Mouse (Mus musculus) splenic B cell, adult 2 months (primary cell): ENCODE results near the gene Pde4d.
A peak's percentile ranks its signal among the peaks of the same experiment; 100 is the strongest.
"Not testable (repeated sequence)": the region's sequence is repeated elsewhere in the genome, so short reads cannot be mapped to it uniquely, and the experiment has no call there.

Source experiments
- DNase-seq: peaks from one replicate; pipeline ENCODE4 v3.0.0-alpha.2; 2011; ENCODE audit warnings: low read depth, low spot score
- H3K27me3 ChIP-seq: 2 replicates; pipeline ENCODE4 v1.6.1; 2012; ENCODE audit warnings: mild to moderate bottlenecking, low read length, moderate library complexity, mixed read lengths; ENCODE audit not compliant: control insufficient read depth, poor library complexity, insufficient read depth, severe bottlenecking
- H3K36me3 ChIP-seq: 2 replicates; pipeline ENCODE4 v1.6.1; 2012; ENCODE audit warnings: mild to moderate bottlenecking, low read length, moderate library complexity, mixed read lengths; ENCODE audit not compliant: control insufficient read depth, poor library complexity, insufficient read depth, severe bottlenecking

Gene Pde4d

DNA sequence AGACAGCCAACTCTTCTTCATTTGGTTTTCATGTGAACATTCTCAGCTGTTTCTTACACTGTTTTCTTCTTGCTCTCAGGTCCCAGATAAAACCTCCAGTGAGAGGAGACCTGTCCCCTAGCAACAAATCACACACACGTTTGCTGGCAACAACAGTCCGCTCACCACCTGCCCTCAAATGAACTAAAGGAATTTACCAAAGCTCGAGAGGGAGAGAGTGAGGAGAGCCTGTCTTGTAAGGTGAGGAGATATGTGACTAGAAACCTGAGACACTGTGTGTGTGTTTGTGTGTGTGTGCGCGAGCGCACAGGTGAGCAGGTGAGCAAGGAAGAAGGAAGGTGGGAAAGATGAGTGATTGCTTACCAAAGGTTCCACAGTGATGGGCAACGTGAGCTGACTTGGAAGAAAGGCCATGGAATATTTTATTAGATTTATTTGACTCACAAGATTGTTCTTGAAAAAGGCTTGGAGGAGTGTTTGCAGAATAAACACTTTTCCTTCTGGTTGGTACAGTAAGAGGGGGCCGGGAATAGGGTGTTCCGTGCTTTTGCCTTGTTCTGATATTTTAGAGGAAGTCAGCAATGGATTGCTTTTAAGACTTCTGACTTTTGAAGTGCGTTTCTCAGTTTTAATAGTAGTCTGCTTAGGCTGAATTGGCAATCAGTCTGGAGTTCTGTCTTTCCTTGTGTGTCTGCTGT, 204.4 kb downstream of the Pde4d start:
- Histone ChIP-seq H3K36me3 (no peaks in the 10 kb centered on the region), H3K27me3 (no peaks in the 10 kb centered on the region)
- no peak for DNase-seq

DNA sequence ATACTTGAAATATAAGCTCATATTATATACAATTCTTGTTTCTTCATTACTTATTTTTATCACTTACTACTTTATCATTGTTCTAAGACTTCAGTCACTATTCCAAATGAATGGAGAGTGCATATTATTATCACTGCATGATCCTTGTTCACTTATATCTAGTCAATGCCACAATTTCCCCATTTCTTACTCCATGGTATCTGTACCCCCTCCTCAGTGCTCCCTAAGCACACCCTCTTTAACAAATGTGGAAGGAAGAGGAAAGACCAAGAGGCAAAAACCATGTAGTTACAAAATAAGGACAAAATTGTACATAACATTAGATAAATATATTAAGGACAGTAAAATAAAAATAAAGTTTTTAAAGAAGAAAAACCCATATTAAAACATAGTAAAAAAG, 216.8 kb downstream of the Pde4d start:
- no peaks in the 10 kb centered on the region; the same call in 1 of the 2 replicates for H3K27me3 ChIP-seq
- no peaks in the 10 kb centered on the region for H3K36me3 ChIP-seq

GRCm38 (mm10) chr13:108667077-108667476, 217.3 kb downstream of the Pde4d start:
- peak; percentile 50 for DNase-seq
- H3K27me3 ChIP-seq, result no peaks in the 10 kb centered on the region; the same call in 1 of the 2 replicates
- no peaks in the 10 kb centered on the region for H3K36me3 ChIP-seq

More for the DNA sequence above, 216.8 kb downstream of the Pde4d start:
- DNase-seq, result no peak

DNA sequence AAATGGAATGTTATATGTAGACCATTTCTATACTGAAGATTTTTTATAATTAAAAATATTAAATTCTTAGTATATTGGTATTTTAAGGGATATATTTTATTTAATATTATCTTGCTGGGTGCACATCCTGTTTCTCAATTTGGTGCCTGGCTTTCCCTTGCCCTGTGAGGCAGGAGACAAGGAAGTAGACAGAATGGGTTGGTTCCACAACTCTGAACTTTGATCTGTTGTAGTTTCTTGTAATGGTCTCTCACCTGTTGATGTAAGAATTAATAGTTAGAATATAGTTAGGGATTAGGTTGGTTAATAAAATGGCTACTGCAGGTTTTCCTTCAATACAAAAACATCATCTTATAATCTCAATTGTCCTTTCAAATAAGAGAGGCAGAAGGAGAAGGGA, 227.3 kb downstream of the Pde4d start:
- Histone ChIP-seq H3K36me3 (no peaks in the 10 kb centered on the region), H3K27me3 (no peaks in the 10 kb centered on the region)
- no peak for DNase-seq

- DNase-seq, result no peak
- H3K27me3 ChIP-seq, result no peaks in the 10 kb centered on the region; the same call in 1 of the 2 replicates
- H3K36me3 ChIP-seq, result no peaks in the 10 kb centered on the region
These were observed 233.3 kb downstream of the Pde4d start for GRCm38 (mm10) chr13:108683018-108683417.

DNA sequence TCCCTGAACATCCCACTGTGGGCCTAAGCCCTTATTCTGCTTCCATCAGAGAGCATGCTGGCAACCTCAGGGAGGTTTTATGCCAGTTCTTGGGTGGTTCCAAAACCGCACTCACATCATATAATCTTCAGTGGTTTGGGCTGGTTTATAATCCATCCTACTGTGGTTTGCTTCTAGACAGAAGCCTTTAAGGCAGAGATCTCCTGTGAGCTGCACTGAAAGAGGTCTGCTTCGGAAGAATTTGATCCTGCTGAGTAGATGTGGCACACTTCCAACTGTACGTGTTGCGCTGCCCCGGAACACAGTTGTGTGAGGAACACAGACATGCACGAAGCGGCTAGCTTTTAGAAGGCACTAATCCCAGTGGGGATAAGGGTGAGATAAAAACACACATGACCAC, 236.1 kb downstream of the Pde4d start:
- no peaks in the 10 kb centered on the region for H3K36me3 ChIP-seq
- no peak for DNase-seq
- no peaks in the 10 kb centered on the region; the same call in 1 of the 2 replicates for H3K27me3 ChIP-seq

DNA sequence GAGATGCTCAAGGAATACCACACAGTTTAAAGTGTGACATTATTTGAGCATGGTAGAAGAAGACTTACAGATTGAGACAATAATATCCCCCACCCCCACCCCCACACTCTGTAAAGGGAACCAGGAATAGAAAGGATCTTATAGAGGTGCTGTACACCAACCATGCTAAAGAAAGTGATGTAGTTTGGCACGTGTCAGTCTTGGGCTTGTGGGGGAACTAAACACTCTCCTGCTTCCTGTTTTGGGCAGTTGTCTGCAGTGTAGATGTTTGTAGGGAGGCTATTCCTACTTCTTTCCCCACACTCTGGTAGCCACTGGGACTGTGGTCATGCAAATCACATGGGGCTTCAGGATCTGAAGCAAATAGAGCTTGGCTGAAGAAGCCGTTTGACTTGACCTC, 236.5 kb downstream of the Pde4d start:
- Histone ChIP-seq H3K36me3 (no peaks in the 10 kb centered on the region), H3K27me3 (no peaks in the 10 kb centered on the region; the same call in 1 of the 2 replicates)
- peak; percentile 69 for DNase-seq

DNA sequence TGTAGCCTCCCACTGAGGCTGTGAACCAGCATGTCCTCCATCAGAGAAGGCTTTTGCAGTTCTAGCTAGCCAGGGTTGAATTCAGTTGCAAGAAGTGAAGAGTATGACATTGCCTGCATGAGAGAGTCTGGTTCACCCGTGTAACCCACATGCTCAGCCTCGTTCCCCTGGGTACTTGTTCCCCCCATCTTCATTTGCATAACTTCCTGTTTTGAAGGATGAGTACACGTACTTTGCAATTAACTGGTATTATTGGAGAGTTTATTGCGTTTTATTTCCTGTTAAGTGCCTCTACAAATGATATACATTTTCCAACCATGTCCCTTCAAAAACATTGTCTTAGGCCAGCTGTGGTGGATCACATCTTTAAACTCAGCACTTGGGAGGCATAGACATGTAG, 237.1 kb downstream of the Pde4d start:
- Histone ChIP-seq H3K27me3 (no peaks in the 10 kb centered on the region; the same call in 1 of the 2 replicates), H3K36me3 (no peaks in the 10 kb centered on the region)
- peak; percentile 87 for DNase-seq

- no peaks in the 10 kb centered on the region for H3K36me3 ChIP-seq
- DNase-seq, result no peak
These were observed 243.3 kb downstream of the Pde4d start for GRCm38 (mm10) chr13:108692883-108693550.

DNA sequence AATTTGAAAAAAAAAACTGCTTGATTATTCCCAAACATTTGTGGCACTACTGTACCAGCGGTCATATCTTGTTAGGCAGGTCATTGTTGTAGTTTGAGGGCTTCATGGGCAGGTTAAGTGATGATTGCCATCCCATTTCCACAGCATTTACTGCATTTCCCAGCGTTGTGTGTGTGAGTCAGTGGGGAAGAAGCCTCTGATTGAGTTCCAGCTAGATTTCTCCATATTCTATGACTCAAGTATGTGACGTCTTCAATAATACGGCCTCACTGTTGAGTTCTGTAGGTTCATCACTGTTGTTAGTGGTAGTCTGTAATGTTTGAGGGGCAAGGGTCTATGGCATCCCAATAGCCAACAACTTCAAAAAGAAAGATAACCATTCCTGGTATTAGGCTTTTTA, 255.7 kb downstream of the Pde4d start:
- H3K36me3 ChIP-seq, result no peaks in the 10 kb centered on the region
- no peaks in the 10 kb centered on the region for H3K27me3 ChIP-seq
- DNase-seq, result no peak

More at GRCm38 (mm10) chr13:108692883-108693550, 243.3 kb downstream of the Pde4d start:
- H3K27me3 ChIP-seq, result no peaks in the 10 kb centered on the region

GRCm38 (mm10) chr13:108714032-108714431, 264.3 kb downstream of the Pde4d start:
- Histone ChIP-seq H3K36me3 (no peaks in the 10 kb centered on the region), H3K27me3 (no peaks in the 10 kb centered on the region)
- no peak for DNase-seq

DNA sequence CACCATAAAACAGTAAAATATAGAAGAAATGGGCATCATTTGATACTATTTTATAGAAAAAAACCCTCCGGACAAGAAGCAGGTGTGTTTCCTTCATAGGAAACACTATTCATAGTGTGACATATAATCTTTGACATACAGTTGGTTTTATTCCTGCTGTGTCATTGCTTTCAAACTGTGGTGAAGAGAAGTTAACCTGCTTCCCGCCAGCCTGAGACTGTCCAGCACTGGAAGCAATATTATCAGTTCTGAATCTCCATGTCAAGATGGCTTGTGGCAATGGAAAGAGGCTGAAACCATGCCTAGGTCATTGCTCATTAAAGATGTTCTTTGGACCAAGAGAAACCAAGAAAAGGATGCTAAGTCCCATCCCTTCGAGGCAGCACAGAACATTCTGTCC, 265.3 kb downstream of the Pde4d start:
- DNase-seq, result no peak
- Histone ChIP-seq H3K27me3 (no peaks in the 10 kb centered on the region), H3K36me3 (no peaks in the 10 kb centered on the region)

DNA sequence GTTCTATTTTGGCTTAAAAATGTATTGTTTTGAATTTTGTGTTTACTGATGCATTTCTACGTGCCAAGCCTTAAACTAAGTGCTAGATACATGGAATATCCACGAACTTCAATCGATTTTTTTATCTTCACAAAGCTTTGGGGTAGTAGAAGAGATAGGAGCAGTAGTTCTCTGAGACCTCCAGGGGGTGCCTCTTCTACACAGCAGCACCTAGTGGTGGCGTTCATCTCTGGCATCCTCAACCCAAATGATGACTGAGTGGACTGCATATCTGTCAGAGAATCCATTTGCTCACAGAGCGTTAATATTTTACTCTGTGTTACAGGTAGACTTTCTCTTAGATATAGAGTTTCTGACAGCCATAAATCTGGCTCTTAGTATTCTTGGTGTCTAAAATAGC, 272.5 kb downstream of the Pde4d start:
- H3K36me3 ChIP-seq, result no peaks in the 10 kb centered on the region
- DNase-seq, result peak; percentile 5
- H3K27me3 ChIP-seq, result no peaks in the 10 kb centered on the region

DNA sequence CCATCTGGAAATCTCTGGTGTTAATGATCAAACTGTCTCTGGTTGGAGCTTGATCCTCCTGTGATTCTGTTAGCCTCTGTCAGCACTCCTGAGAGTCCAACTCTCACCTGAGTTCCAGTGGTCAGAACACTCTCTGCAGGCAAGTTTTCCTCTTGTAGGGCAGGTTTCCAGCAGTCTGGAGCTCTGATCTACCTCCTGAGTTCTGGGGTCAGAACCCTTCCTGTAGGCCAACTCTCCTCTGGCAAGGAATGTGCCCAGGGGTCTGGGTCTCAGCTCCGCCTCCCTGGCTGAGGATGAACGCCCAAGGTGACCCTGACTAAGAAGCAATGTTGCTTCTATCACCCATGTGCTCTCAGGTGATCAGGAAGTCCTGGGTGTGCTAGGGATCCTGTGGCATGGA, 284.6 kb downstream of the Pde4d start:
- H3K36me3 ChIP-seq, H3K27me3 ChIP-seq, DNase-seq: not testable (repeated sequence)

GRCm38 (mm10) chr13:108751155-108751840, 301.6 kb downstream of the Pde4d start:
- no peak for DNase-seq
- no peaks in the 10 kb centered on the region for H3K36me3 ChIP-seq
- H3K27me3 ChIP-seq, result no peaks in the 10 kb centered on the region
